Mouse (Mus musculus): ENCODE measurements around the gene Pacsin3. TPM values are rescaled to one million over a fixed set of nuclear protein-coding genes. Genes with fewer than 3 reads are reported as not detected.

The Pacsin3 gene
- polyA plus RNA-seq, 1 experiment from 2014 or later, result 14.5 TPM

DNA sequence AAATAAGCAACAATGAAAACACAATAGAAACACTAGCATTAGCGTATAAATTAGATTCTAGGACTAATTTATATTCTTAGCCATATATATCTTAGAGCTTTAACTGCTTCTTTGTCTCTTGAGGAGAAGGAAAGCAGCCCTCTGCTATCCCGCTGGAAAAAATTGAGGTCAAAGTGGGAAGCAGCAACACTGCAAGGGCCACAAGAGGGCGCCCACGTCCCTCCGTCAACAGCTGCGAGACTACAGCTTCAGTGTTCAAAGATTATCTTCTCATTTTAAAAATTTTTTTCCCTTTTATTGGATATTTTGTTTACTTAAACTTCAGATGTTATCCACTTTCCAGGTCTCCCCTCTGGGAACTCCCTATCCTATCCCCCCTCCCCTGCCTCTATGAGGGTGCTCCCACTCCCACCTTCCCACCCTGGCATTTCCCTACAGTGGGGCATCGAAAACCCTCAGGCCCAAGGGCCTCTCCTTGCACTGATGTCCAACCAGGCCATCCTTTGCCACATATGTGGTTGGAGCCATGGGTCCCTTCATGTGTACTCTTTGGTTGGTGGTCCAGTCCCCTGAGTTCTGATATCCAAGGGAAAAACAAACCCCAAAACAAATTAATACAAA, 30.2 kb downstream of the Pacsin3 start:
- WGBS, result 14% methylated on average over 7 of the region's 7 CpGs
- H3K4me2 ChIP-seq, result no peak overlapping the region
- no peak overlapping the region for H3K4me3 ChIP-seq
- peaks cover 18% of the 10 kb centered on the region for H3K36me3 ChIP-seq
- no peak overlapping the region for H3K27ac ChIP-seq
- peak; percentile 65; the same call in 1 of the 2 replicates for ATAC-seq (ENCODE audit: low FRiP score)
- no peaks in the 10 kb centered on the region for H3K27me3 ChIP-seq
- H3K9me3 ChIP-seq, result no peaks in the 10 kb centered on the region
- H3K4me1 ChIP-seq (replicated peaks), result peaks cover 13% of the 10 kb centered on the region
- no peak overlapping the region; the same call in 1 of the 2 replicates for H3K9ac ChIP-seq

DNA sequence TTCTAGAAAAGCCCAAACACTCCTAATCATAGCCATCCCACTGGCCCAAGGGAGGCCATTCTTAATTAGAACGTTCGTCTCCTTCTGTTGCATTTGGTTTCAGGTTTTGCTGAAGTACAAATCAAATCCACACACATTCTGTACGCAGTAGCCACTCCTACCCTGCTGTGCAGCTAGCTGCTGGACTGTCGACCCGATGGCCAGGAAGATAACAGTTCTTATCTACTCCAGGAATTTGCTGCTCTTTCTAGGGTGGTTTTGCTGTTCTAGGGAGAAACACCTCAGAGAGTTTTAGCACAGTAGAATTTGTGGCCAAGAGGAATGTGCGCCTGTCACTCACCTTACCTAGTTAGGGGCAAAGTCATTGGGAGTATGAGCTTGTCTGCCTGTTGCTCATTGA, 31.8 kb downstream of the Pacsin3 start:
- H3K36me3 ChIP-seq, result peaks cover 11% of the 10 kb centered on the region
- H3K4me2 ChIP-seq, result no peak overlapping the region
- H3K4me3 ChIP-seq, result no peak overlapping the region
- no peak overlapping the region for H3K27ac ChIP-seq
- no peak for ATAC-seq (ENCODE audit: low FRiP score)
- peaks cover 16% of the 10 kb centered on the region for H3K4me1 ChIP-seq (replicated peaks)
- H3K9ac ChIP-seq, result no peak overlapping the region
- no peaks in the 10 kb centered on the region for H3K27me3 ChIP-seq
- H3K9me3 ChIP-seq, result no peaks in the 10 kb centered on the region
- WGBS, result 75% methylated on average over 6 of the region's 6 CpGs

DNA sequence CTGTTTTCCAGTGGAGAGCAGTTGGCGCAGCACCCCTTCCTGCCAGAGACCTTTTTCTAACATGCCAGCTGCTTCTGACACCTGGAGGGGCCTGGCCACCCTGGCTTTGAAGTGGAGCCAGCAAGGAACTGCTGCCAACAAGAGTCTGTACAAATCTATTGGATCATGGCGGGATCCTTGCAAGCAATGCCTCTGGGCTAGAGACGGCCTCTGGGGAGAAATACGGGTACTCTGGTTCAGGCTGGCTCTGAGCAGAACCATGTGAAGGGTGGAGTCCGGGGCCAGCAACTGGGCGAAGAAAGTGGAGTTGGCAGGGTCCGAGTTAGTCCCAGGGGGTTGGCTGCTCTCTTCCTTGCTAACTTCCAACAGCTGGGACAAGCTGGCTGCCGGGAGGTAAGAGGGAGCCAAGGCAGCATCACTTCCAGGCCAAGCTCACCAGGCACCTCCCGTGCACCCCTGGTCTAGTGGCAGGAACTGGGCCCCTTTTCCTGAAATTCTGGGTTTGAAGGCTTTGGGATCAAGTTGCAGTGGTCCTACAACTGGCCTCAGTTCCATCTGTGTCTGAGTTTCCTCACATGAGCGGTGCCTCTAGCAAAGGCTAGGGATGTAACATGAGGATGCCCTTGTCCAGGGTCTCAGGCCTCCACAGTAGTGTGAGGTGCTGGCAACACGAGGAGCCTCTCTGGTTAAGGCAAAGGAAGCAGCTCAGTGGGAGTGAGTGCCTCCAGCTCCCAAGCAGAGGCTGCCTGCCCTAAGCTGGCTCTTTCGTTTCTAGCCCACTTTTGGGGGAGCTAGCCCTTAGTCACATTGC, 35.6 kb downstream of the Pacsin3 start:
- H3K9me3 ChIP-seq, result no peaks in the 10 kb centered on the region
- no peak overlapping the region for H3K4me3 ChIP-seq
- no peak overlapping the region for H3K9ac ChIP-seq
- no peak overlapping the region for H3K27ac ChIP-seq
- H3K4me2 ChIP-seq, result no peak overlapping the region
- ATAC-seq (ENCODE audit: low FRiP score), result no peak
- 77% methylated on average over 12 of the region's 12 CpGs for WGBS
- peaks cover 11% of the 10 kb centered on the region for H3K36me3 ChIP-seq
- H3K4me1 ChIP-seq (replicated peaks), result peaks cover 7% of the 10 kb centered on the region; the same call in 1 of the 2 replicates
- H3K27me3 ChIP-seq, result no peaks in the 10 kb centered on the region

DNA sequence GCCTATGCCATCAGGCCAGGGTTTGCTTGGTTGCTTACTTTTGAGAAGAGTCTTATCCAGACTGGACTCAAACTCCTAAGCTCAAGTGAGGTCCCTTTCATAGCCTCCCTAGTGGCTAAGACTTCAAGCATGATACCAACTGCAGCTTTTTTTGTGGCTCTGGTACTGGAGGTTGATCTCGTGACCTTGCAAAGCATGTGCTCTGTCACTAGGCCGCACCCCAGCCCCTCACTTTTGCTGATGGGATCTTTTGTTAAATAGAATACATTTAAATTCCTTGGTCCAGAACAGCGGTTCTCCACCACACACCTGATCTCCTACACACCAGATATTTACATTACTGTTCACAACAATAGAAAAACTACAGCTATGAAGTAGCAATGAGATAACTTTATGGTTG, 38.5 kb downstream of the Pacsin3 start:
- Histone ChIP-seq H3K4me3 (no peak overlapping the region), H3K4me2 (no peak overlapping the region), H3K4me1 (replicated peaks) (peaks cover 7% of the 10 kb centered on the region; the same call in 1 of the 2 replicates), H3K9me3 (no peaks in the 10 kb centered on the region), H3K27me3 (no peaks in the 10 kb centered on the region), H3K27ac (no peak overlapping the region), H3K36me3 (no peaks in the 10 kb centered on the region; the same call in 1 of the 2 replicates), H3K9ac (no peak overlapping the region)
- no peak for ATAC-seq (ENCODE audit: low FRiP score)
- 90% methylated on average over 3 of the region's 3 CpGs for WGBS

DNA sequence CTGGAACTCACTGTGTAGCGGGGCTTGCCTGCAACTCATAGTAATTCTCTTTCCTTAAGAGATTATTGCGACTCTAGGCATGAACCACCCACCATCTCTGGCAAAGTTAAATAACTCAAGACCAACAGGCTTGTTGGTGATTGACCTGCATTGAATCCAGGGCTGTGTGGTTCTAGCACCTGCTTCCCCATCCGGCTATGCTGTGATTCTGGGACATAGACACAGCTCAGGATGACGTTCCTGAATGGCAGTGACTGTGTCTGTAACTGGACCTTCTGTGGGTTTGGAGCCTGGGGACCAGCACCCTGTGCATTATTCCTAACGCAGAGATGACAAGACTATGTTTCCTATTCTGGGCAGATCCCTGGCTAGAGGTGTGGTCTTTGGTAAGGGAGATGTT, 40.1 kb downstream of the Pacsin3 start:
- Histone ChIP-seq H3K4me1 (replicated peaks) (peaks cover 7% of the 10 kb centered on the region; the same call in 1 of the 2 replicates), H3K9me3 (no peaks in the 10 kb centered on the region), H3K4me3 (no peak overlapping the region), H3K9ac (no peak overlapping the region), H3K36me3 (no peaks in the 10 kb centered on the region; the same call in 1 of the 2 replicates), H3K27ac (no peak overlapping the region), H3K27me3 (no peaks in the 10 kb centered on the region), H3K4me2 (no peak overlapping the region)
- ATAC-seq (ENCODE audit: low FRiP score), result no peak
- 94% methylated on average over 5 of the region's 5 CpGs for WGBS

DNA sequence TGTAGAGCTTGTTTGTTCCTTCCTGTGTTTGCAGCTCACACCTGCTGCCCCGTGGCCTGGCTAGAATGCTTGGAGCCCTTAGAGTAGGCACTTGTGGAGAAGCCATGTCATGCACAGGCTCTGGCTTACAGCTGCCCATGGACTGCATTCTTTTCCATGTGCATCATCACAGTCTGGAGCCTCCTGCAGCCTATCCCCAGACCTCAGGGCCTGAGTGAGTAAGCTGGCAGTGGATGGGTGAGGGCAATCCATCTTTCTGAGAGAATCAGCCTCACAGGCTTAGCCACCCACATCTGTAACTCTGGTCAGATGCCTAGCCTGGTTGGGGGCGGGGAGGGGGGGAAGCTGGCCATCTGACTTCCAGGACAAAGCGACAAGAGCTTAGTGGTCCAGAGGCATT, 43.4 kb downstream of the Pacsin3 start:
- Histone ChIP-seq H3K9ac (no peak overlapping the region), H3K4me3 (no peak overlapping the region), H3K9me3 (no peaks in the 10 kb centered on the region), H3K27ac (no peak overlapping the region), H3K4me1 (replicated peaks) (no peaks in the 10 kb centered on the region), H3K36me3 (peaks cover 5% of the 10 kb centered on the region; the same call in 1 of the 2 replicates), H3K27me3 (no peaks in the 10 kb centered on the region), H3K4me2 (no peak overlapping the region)
- 72% methylated on average over 3 of the region's 3 CpGs for WGBS
- no peak for ATAC-seq (ENCODE audit: low FRiP score)

- no peak overlapping the region for H3K9ac ChIP-seq
- peaks cover 11% of the 10 kb centered on the region for H3K36me3 ChIP-seq
- H3K4me1 ChIP-seq (replicated peaks), result no peaks in the 10 kb centered on the region
- H3K9me3 ChIP-seq, result no peaks in the 10 kb centered on the region
- H3K4me2 ChIP-seq, result no peak overlapping the region
- H3K27me3 ChIP-seq, result no peaks in the 10 kb centered on the region
- 90% methylated on average over 2 of the region's 2 CpGs for WGBS
- H3K27ac ChIP-seq, result no peak overlapping the region
- no peak for ATAC-seq (ENCODE audit: low FRiP score)
- H3K4me3 ChIP-seq, result no peak overlapping the region
Observed at GRCm38 (mm10) chr2:91300784-91301183, 45.0 kb downstream of the Pacsin3 start.

DNA sequence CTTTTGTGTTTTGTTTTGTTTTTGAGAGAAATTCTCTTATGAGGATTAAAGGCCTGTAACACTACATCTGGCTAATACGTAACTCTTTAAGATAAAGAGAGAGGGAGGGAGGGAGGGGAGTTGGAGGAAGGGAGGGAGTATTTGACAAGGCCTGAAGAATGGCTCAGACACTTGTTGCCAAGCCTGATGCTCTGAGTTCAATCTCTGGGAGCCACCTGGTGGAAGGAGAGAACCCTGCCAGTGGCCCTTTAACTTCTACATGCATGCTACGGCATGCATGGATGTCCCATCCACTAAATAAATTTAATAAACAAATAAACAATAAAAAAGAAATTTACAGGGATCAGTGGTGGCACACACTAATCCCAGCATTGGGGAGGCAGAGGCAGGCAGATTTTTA, 46.1 kb downstream of the Pacsin3 start:
- WGBS, result 82% methylated on average over 2 of the region's 2 CpGs
- H3K36me3 ChIP-seq, result peaks cover 11% of the 10 kb centered on the region
- H3K27me3 ChIP-seq, result no peaks in the 10 kb centered on the region
- ATAC-seq (ENCODE audit: low FRiP score), result no peak
- no peaks in the 10 kb centered on the region for H3K9me3 ChIP-seq
- no peaks in the 10 kb centered on the region for H3K4me1 ChIP-seq (replicated peaks)
- no peak overlapping the region for H3K9ac ChIP-seq
- no peak overlapping the region for H3K27ac ChIP-seq
- H3K4me3 ChIP-seq, result no peak overlapping the region
- no peak overlapping the region for H3K4me2 ChIP-seq

- Histone ChIP-seq H3K36me3 (peaks cover 11% of the 10 kb centered on the region), H3K9me3 (no peaks in the 10 kb centered on the region), H3K27ac (no peak overlapping the region), H3K4me2 (no peak overlapping the region), H3K9ac (no peak overlapping the region), H3K4me3 (no peak overlapping the region), H3K27me3 (no peaks in the 10 kb centered on the region), H3K4me1 (replicated peaks) (no peaks in the 10 kb centered on the region; the same call in 1 of the 2 replicates)
- no peak for ATAC-seq (ENCODE audit: low FRiP score)
- whole genome bisulfite sequencing, result 71% methylated on average over 3 of the region's 3 CpGs
Observed at GRCm38 (mm10) chr2:91302845-91303244, 47.1 kb downstream of the Pacsin3 start.

- 92% methylated on average over 9 of the region's 9 CpGs for WGBS
- no peaks in the 10 kb centered on the region for H3K27me3 ChIP-seq
- no peak overlapping the region for H3K27ac ChIP-seq
- no peak overlapping the region for H3K4me2 ChIP-seq
- no peaks in the 10 kb centered on the region for H3K9me3 ChIP-seq
- no peak overlapping the region for H3K9ac ChIP-seq
- H3K36me3 ChIP-seq, result peaks cover 11% of the 10 kb centered on the region
- no peak overlapping the region for H3K4me3 ChIP-seq
- no peaks in the 10 kb centered on the region; the same call in none of the 2 replicates for H3K4me1 ChIP-seq (replicated peaks)
- ATAC-seq (ENCODE audit: low FRiP score), result no peak
Observed at GRCm38 (mm10) chr2:91305926-91306325, 50.2 kb downstream of the Pacsin3 start.

GRCm38 (mm10) chr2:91306589-91306988, 50.8 kb downstream of the Pacsin3 start:
- Histone ChIP-seq H3K4me3 (no peak overlapping the region), H3K9ac (no peak overlapping the region), H3K4me1 (replicated peaks) (no peaks in the 10 kb centered on the region; the same call in none of the 2 replicates), H3K36me3 (peaks cover 11% of the 10 kb centered on the region), H3K9me3 (no peaks in the 10 kb centered on the region), H3K27ac (no peak overlapping the region), H3K27me3 (no peaks in the 10 kb centered on the region), H3K4me2 (no peak overlapping the region)
- no peak for ATAC-seq (ENCODE audit: low FRiP score)

GRCm38 (mm10) chr2:91308680-91309079, 52.9 kb downstream of the Pacsin3 start:
- H3K4me3 ChIP-seq, result no peak overlapping the region
- H3K27me3 ChIP-seq, result no peaks in the 10 kb centered on the region
- peaks cover 8% of the 10 kb centered on the region for H3K36me3 ChIP-seq
- H3K4me1 ChIP-seq (replicated peaks), result peaks cover 11% of the 10 kb centered on the region
- H3K9me3 ChIP-seq, result no peaks in the 10 kb centered on the region
- 60% methylated on average over 5 of the region's 5 CpGs for WGBS
- ATAC-seq (ENCODE audit: low FRiP score), result no peak
- H3K9ac ChIP-seq, result no peak overlapping the region
- no peak overlapping the region for H3K4me2 ChIP-seq
- no peak overlapping the region for H3K27ac ChIP-seq

- Histone ChIP-seq H3K27me3 (no peaks in the 10 kb centered on the region), H3K27ac (no peak overlapping the region), H3K4me1 (replicated peaks) (peaks cover 11% of the 10 kb centered on the region), H3K4me3 (no peak overlapping the region), H3K4me2 (no peak overlapping the region), H3K9me3 (no peaks in the 10 kb centered on the region), H3K36me3 (peaks cover 3% of the 10 kb centered on the region), H3K9ac (no peak overlapping the region)
- 77% methylated on average over 3 of the region's 3 CpGs for WGBS
- ATAC-seq (ENCODE audit: low FRiP score), result no peak
Observed at GRCm38 (mm10) chr2:91309546-91309945, 53.8 kb downstream of the Pacsin3 start.
